ENCODE assay signal across 23 mouse cellular contexts in the genomic region with DNA sequence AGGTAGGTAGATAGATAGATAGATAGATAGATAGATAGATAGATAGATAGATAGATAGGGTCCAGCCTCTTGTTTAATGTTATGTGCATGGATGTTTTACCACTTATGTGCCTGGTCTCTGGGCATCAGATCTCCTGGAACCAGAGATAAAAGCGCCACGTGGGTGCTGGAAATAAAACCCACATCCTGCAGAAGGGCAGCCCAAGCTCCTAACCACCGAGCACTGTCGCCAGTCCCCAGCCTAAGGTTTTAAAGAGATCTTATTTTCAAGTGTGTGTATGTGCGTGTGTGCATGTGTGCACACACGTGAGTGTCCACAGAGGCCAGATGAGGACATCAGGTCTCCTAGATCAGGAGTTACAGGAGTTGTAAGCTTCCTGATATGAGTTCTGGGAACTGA. TPM values are rescaled to one million over a fixed set of nuclear protein-coding genes. Genes with fewer than 3 reads are reported as not detected.
"Had no signal": no experiment of that assay in that cellular context is flagged by ENCODE, and none has a peak within 500 bp of the region (broad histone marks: within the 10 kb centered on the region; RNA-seq: fewer than 3 reads in every experiment).

No protein-coding gene starts in this region.

- H3K4me1 ChIP-seq: liver, embryonic 13.5 days; neural tube, embryonic 12.5 days; neural tube, embryonic 15.5 days had no signal

- H3K27me3 ChIP-seq: kidney, embryonic 15.5 days; liver, embryonic 13.5 days; neural tube, embryonic 12.5 days; neural tube, embryonic 15.5 days had no signal

- DNase-seq: kidney, adult 11 months; kidney, adult 8-10 months; kidney, postnatal 10 days; kidney, postnatal 36 days; layer of hippocampus, postnatal 36 days; liver, embryonic 13.5 days; lung, adult 2 months; lung, postnatal 14 days; midbrain, embryonic 14.5 days; right cerebral cortex, adult 18-20 months; right cerebral cortex, postnatal 14 days; right cerebral cortex, postnatal 4 days; thymus, adult 2 months; thymus, postnatal 14 days; thymus, postnatal 4 days had no signal

- H3K9me3 ChIP-seq: kidney, embryonic 15.5 days; liver, embryonic 13.5 days; neural tube, embryonic 12.5 days; neural tube, embryonic 15.5 days had no signal

- H3K4me2 ChIP-seq: kidney, embryonic 15.5 days; liver, embryonic 13.5 days; midbrain, embryonic 11.5 days; neural tube, embryonic 12.5 days; neural tube, embryonic 15.5 days had no signal

- H3K9ac ChIP-seq: kidney, embryonic 15.5 days; liver, embryonic 13.5 days; neural tube, embryonic 12.5 days; neural tube, embryonic 15.5 days had no signal

- H3K27ac ChIP-seq: kidney, embryonic 15.5 days; liver, embryonic 13.5 days; macrophage; neural tube, embryonic 12.5 days; neural tube, embryonic 15.5 days; stomach, postnatal 0 days had no signal

- H3K4me3 ChIP-seq: kidney, embryonic 15.5 days; liver, embryonic 13.5 days; neural tube, embryonic 12.5 days; neural tube, embryonic 15.5 days had no signal

RNA-seq across cellular contexts. Expression of a gene that starts 46.2 kb away (rescaled TPM):
- total RNA-seq: liver, adult 2 months; megakaryocyte-erythroid progenitor cell, adult 5-6 weeks had no signal
- polyA plus RNA-seq: liver, adult 2 months; macrophage; midbrain, embryonic 11.5 days had no signal
